Mouse (Mus musculus) sigmoid colon, adult 10 weeks (tissue): ENCODE measurements around the gene Tnnt3. TPM values are rescaled to one million over a fixed set of nuclear protein-coding genes. Genes with fewer than 3 reads are reported as not detected.

ENCODE experiments used
- polyA plus RNA-seq: library from polyadenylated mRNA; stranded (reverse); fragments of 350-450 nt; fragmentation: Illumina TruSeq; extraction: RNeasy Lipid Tissue Mini Kit (QIAGEN cat#74804); gene quantifications from one replicate; pipeline ENCODE4 v1.2.3, GENCODE M21; 2014; ENCODE audit warnings: low read depth, low replicate concordance

Tnnt3 gene
- not detected for polyA plus RNA-seq

GRCm38 (mm10) chr7:142498575-142498974 lies at the start of gene Tnnt3:
TSS of gene Tnnt3 (plus strand) at chr7:142498836.

GRCm38 (mm10) chr7:142460636-142461077 lies 38.0 kb upstream of the Tnnt3 start, which contains the start of gene Lsp1:
TSS of gene Lsp1 (plus strand) at chr7:142460809.

GRCm38 (mm10) chr7:142532671-142533058 lies 34.0 kb downstream of the Tnnt3 start, which contains the start of gene Mrpl23:
TSS of gene Mrpl23 (plus strand) at chr7:142532686.

Other genes starting within 250 kb of the Tnnt3 start
- gene Gm2431, start 240.5 kb upstream of the Tnnt3 start, polyA plus RNA-seq: not detected
- gene Gm4559, start 224.5 kb upstream of the Tnnt3 start, polyA plus RNA-seq: not detected
- not detected for gene Krtap5-1, start 201.7 kb upstream of the Tnnt3 start, polyA plus RNA-seq
- gene Krtap5-4, start 195.3 kb upstream of the Tnnt3 start, polyA plus RNA-seq: not detected
- not detected for gene Ifitm10, start 125.1 kb upstream of the Tnnt3 start, polyA plus RNA-seq
- 13.1 TPM for gene Gm49369, start 116.2 kb upstream of the Tnnt3 start, polyA plus RNA-seq
- 14.8 TPM for gene Ctsd, start 110.8 kb upstream of the Tnnt3 start, polyA plus RNA-seq
- gene Syt8, start 64.0 kb upstream of the Tnnt3 start, polyA plus RNA-seq: not detected
- gene Tnni2, start 57.0 kb upstream of the Tnnt3 start, polyA plus RNA-seq: not detected
- gene Lsp1, start 38.0 kb upstream of the Tnnt3 start, polyA plus RNA-seq: 13.8 TPM
- gene Mrpl23, start 33.9 kb downstream of the Tnnt3 start, polyA plus RNA-seq: 2.1 TPM
- 4.6 TPM for gene Igf2, start 168.0 kb downstream of the Tnnt3 start, polyA plus RNA-seq
- gene Gm49394, start 171.1 kb downstream of the Tnnt3 start, polyA plus RNA-seq: not detected
- not detected for gene Ins2, start 244.5 kb downstream of the Tnnt3 start, polyA plus RNA-seq